Mouse (Mus musculus) heart, adult 9 months (tissue): ENCODE results near the gene Hs6st1.
A peak's percentile ranks its signal among the peaks of the same experiment; 100 is the strongest.

Experiments used
- DNase-seq, 2 experiments: peaks; one replicate each; pipeline ENCODE4 v3.0.0; 2022; ENCODE audit warnings: low spot score in 2 of 2

Gene Hs6st1

DNA sequence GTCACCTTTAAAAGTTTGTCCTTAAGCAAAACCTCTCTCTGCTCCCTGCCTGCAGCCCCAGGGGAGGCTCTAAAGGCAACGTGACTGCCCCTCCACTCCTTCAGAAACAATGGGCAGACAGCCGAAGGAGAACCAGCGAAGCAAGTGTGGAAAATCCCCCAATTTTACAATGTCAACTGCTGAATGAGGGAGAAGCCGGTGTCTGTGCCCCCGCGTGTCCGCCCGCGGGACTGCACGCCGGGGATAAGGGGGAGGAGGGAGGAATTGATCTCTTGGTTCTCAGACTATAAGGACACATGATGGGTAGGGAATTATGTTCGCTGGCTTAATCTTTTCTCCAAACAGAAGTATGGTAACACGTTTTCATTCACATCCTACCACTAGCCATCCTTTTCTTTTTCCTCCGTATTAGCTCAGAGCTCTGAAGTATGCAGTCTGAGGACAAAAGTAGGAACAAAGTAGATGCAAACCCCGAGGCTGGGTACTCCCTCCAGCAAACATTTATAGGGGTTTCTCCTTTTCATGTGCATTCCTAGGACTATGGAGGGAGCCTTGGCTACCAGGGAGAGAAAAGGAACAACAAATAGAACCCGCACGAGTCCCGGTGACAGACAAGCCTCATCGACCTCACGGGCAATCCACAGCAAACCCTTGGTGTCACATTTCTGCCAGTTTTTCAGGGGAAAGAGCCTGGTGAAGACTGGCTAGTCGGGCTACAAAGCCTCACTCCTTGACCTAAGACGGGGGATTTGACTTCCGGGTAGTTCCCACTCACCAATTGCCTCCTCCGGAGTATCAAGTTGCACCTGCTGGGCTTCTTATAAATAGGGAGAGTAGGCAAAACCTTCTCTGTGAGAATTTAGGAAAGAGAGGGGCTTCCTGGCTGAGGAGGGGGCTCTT lies 3.1 kb upstream of the Hs6st1 start:
- peak; percentile 89 to 94 for DNase-seq

DNA sequence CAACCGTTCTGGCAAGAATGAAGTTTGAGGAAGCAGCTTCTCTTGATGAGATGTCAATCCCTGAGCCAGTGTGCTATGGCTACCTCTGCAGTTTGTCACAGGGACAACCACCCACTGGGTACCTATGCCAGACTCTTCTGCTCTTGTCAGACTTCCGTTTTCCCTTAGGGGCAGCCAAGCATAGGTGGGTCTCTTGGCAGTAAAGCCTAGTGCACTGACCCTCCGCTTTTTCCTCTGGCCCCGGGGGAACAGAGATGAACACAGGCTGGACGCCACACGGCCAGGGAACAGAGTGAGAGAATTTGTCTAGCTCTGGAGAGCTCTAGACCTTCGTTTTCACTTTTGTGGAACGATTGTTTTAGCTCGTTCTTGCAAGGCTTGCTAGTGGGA lies 2.4 kb upstream of the Hs6st1 start:
- no peak for DNase-seq

DNA sequence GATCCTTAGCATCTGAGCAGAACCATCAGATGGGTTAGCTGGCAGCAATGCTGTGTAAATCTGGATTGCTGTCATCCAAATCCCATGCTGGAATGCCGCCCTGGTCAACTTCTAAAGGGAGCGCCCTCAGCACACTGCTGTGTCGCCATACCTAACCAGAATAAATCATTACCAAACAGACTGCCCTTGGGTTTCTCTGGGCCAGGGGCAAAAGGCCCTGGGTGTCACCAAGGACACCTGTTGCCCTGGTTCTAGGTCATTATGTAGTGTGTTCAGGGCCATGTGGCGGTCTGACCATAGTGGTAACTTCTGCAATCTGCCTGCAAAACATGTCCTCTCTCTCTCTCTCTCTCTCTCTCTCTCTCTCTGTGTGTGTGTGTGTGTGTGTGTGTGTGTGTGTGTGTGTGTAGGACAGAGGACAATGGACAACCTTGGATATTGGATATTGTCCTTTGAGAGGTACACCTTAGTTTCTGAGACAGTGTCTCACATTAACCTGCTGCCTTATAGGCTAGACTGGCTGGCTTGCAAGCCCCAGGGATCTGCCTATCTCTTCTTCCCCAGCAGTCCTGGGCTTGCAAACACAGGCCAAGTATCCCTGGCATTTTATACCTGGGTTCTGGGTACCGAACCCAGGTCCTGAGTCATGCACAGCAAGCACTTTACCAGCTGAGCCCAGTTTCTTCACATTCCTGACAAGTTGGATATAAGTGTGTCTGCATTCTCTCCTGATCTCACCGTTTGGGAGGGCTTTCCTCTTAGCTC lies 1.8 kb upstream of the Hs6st1 start:
- DNase-seq, result no peak

DNA sequence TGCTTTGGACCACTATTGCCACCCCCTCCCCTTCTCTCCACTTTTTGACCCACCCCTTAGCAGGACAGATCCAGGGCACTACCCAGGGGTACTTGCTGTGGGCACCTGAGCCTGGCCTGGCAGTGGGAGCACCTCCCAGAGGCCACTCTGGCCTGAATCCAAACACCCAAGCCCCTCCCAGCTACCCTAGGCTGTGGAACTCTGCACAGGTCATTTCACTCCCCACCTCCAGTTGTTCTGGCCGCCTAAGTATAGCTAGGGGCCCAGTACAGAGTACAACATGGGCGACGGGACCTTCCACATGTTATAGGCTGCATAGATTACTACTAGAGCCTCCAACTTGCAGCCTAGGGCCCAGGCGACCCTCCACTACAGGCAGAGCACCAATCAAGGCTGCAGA lies 999 bp upstream of the Hs6st1 start:
- no peak for DNase-seq

DNA sequence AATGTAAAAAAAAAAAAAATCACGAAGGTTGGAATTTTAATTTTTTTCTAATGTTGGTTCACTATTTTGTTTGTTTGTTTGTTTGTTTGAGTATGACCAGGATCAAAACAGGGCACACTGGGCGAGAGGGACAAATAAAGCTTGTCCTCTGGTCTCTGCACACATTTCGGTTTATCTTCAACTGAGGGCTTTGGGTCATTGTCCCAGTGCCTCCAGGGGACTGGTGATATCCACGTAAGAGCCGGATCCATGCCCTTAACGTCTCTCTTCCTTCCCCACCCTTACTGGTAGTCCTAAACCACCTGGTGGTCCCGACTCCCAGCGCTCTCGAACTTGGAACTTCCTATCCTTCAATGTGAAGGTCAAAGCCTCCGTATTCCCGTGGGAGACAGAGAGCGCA lies 589 bp upstream of the Hs6st1 start:
- DNase-seq, result no peak

DNA sequence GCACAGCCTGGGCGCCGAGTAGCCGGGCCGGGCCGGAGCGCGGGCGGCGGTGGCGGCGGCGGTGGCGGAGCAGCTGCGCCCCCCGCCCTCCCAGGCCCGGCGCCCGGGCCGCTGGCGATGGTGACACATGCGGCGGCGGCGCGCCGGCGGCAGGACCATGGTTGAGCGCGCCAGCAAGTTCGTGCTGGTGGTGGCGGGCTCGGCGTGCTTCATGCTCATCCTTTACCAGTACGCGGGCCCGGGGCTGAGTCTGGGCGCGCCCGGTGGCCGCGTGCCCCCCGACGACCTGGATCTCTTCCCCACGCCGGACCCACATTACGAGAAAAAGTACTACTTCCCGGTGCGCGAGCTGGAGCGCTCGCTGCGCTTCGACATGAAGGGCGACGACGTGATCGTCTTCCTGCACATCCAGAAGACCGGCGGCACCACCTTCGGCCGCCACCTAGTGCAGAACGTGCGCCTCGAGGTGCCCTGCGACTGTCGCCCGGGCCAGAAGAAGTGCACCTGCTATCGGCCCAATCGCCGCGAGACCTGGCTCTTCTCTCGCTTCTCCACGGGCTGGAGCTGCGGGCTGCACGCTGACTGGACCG lies 426 bp downstream of the Hs6st1 start:
- DNase-seq, result no peak

DNA sequence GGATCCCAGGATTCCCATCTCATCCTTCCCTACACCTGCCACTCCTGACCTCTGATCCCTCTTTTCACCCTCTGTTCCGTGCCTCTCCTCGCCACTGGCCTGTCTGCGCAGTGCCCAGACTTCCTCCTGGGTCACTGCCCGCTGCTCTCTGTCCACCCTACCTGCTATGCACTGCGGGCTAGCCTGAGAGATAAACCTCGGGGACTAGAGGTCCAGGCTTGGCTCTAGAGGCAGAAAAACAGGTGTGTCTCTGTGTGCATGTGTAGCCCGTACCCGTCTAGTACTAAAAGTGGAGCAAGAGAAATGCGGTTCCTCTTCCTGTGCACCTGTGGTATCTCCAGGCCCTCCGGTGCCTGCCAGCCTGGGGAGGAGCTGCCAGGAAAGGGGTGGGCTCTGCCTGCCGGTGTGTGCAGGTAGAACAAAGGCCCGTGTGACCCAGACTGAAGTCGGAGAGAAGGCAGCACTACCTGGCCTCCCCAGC lies 1.1 kb downstream of the Hs6st1 start:
- DNase-seq, result no peak

DNA sequence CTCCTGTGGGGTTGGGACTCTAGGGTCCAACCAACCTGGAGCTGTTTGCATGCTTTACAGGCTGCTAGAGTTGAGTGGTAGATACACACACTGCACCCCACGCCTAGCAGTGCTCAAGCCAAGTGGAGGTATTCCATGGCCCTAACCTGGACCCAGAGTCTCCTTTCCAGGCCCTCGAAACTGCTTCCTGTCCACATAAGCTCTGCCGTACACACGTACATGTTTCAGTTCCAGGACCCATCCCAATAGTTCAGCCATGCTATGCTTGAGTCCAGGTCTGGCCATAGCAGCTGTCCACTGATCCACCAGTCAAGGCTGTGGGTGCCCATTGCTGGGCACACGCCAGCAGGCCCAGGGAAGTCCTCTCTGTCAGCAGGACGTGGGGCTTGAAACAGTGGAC lies 2.0 kb downstream of the Hs6st1 start:
- no peak for DNase-seq

DNA sequence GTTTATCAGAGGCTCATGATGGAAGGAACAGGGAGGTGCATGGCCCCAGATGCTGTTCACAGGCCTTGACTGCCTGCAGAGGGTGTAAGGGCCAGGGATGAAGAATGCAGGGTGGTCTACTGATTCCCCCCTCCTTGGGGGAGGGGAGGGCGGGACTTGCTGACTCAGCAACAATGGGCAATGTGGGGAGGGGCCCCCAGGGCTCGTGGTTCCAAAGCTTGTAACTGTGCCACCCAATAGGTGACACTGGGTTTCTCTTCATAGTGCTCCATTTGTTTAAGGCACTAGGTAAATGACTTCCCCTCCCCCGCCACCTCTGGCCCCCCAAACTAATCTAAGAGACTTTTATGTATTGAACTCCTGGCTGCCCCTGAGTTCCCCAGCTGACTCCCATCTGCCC lies 2.5 kb downstream of the Hs6st1 start:
- DNase-seq, result no peak

DNA sequence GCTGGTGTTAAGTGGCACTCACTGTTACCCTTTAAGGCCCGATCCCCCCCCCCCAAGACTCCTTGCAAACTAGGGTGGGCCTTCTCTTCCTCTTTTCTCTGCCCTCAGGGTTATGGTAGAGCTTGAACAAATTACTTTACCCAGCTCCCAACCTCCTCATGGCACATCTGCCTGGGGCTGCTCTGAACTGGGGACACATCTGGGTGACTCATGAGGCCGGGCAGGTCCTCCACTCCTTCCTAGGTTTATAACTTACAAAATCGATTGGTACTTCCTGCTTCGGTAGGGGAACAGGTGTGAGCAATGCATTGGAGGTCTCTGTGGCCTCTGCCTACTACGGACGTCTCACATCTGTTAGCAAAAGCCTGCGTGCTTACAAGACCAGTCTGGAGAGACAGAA lies 3.0 kb downstream of the Hs6st1 start:
- no peak for DNase-seq

DNA sequence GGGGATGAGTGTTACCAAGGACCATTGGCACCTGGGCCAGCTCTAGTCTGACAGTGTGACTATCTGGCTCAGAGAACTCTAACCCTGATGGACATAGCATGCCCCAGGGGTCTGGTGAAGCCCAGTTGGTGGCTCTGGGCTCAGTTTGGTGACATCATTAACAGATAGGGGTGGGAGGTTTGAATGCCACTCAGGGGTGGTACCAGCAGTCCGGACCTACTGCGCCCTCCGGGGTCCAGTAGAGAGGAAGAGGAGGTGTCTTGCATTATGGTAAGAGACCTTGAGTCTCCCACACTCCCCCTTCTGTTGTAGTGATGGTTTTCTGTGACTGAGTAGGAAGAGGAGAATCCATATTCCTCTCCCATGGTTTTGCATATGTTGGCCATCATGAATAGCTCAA lies 3.4 kb downstream of the Hs6st1 start:
- DNase-seq, result no peak

DNA sequence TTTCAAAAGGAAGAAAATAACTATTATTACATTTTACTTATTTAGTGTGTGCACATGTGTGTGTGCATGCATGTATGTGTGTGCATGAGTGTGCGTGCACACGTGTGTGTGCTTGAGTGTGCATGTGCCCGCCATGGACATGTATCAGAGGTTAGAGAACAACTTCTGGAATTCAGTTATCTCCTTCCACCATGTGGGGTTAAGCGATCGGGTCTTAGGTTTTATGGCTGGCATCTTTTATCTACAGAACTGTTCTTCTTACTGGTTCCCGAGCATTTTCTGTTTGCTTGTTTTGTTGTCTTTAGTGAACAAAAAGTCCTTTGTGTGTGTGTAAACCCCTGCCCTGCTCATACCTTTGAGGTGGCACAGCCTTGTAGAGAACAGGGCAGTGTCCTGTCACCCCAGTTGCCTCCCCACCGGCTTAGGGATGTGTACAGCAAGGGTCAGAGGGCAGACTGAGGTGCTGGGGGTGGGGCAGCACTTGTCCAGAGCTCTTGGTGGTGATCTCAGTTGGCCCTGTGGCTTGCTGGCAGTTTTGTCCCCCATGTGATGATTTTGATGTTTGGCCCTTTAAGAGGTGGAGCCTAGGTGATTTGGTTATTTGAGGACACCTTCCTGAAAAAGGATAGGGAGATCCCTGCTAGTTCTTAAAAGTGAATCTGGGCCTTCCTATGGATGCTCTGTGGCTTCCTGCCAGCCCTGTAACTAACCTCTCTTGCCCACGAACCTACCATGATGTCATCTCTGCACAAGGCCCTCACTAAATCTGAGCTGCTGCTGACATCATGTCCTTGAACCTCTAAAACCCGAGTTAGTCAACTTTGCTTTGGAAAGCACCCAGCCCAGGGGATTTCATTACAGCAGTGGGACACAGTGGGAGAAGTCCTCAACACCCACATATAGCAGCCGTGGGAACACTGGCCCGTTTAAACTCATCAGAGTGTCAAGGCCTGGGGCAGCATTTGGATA lies 4.7 kb downstream of the Hs6st1 start:
- no peak for DNase-seq

DNA sequence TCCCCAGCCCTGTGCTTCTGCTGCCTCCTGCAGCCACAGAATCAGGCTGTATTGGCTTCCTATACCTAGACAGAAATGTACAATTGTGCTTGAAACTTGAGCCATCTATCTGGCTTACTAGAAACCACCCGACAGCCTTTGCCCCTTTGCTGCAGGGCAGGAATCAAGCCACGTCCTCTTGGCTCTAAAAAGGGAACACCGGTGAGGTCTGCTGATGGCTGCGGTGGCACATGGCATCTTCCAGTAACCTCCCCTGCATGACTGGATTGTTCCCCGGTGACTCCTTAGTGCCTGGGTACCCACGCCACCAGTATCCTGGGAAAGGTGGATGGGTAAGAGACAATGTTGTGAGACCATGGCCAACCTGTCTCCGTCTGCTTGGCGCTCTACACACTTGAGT lies 5.4 kb downstream of the Hs6st1 start:
- no peak for DNase-seq

DNA sequence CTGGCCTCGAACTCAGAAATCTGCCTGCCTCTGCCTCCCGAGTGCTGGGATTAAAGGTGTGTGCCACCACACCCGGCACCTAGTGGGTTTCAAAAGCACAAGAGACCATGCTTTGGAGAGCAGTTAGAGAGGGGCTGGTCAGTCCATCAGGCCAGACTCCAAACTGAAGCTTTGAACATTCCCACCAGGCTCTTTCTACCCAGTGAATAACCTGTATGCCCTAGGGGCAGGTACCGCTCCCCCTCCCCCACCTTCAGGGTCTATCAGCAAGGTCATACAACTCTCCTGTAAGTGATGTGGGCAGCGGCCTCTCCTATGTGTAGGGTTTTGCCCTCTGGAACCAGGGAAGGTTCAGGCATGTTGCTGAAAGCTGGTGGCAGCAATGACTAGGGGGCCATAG lies 6.0 kb downstream of the Hs6st1 start:
- DNase-seq, result no peak

DNA sequence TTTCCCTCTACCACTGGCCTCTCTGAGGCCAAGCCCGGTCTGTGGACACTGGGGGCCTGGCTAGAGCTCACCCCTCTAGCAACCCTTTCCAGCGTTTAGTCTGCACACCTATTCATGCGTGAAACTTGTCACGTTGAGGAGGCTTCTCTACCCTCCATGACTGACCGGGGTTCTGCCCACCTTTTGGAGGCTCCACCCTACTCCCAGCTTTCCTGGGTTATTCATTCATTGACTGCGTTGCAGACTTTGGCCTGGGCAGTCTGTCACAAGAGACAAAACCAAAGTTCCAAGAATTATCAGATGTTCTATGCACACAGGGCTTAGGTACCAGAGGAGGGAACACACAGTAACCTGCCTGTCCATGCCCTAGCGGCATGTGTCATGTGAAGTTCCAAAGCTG lies 6.8 kb downstream of the Hs6st1 start:
- no peak for DNase-seq

DNA sequence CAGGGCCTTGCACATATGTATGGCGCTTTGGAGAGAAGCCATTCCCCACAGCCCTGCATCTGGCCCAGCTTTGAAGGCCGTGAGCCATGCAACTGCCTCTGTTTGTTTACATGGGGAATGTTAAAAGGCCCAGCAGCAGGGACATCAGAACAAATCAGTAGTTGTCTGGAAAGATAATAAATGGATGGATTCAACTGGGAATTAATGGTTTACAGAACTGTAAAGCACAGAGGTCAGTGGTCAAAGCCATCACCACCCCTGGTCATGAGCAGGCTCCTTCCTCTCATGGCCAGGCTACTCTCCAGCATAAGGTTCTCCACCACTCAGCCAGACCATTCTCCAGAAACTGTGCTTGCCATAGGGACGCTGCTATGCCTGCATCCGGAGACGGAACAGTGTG lies 7.5 kb downstream of the Hs6st1 start:
- DNase-seq, result no peak

DNA sequence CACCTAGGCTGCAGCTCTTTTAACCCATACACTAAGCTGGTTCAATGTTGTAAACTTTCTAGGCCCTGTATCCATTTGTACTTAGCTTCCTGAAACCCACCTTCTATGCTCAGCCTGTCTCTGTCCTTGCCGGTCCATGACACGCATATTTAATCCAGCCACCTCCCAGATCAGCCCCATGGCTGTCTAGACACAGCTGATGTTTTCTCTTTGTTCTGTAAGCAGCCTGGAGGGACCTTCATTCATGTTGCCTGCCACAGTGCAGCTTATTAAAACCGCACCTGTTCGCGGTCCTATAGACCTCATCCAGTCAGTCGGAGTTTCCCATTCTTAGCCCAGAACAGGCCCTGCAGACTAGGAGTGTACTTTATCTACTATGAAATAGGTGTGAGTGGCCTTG lies 8.9 kb downstream of the Hs6st1 start:
- DNase-seq, result no peak

DNA sequence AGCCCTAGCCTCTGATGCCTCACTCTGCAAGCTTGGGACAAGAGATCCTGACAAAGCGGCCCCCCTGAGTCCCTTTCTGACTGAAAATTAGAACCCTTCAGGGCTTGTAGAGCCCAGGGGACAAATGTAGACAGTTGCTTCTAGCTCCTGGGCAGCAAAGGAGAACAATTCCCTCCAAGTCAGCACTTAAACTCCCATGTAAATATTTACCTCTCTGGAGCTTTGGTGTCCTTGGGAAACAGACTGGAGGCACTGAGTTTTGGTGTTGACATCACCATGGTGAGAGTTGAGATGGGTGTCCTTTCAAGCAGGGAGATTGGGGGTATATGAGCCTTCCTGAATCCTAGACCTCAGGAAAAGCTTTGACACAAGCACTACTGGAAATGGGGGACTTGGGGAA lies 10.1 kb downstream of the Hs6st1 start:
- DNase-seq, result no peak

DNA sequence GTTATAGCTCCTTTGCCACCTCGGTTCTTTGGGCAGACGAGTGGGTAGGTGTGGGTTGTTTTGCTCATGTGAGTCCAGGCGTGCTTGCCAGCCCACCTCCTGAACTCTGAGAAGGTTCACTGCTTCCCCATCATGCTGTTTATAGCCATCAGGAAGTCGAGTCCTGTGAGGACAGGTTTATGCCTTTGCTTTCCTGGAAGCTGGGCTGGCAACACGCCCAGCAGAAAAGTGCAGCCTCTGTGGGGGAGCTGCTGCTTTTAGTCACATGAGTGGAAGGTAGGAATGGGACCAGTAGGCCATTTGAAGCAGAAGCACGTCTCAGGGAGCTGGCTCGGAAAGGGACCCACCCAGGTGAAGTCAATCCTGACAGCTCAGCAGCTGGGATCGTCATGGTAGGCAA lies 11.5 kb downstream of the Hs6st1 start:
- DNase-seq, result peak; percentile 64 to 65

DNA sequence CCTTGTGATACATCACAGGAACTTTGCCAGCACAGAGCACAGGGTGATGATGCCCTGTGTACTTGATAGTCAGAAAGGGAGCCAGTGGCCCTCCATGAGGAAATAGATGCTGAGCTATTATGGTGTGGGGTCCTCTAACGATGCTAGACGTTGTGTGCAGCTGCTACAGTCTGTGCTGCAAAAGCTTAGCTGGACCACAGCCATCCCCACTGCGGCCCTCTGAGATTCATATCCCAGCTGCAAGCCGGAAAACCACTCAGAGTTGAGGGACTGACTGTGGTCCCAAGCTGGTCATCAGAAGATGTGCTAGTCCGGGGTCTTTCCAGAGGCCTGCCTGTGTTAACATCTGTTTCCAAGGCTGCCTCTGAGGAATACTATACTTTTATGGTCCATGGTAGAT lies 12.8 kb downstream of the Hs6st1 start:
- DNase-seq, result no peak

DNA sequence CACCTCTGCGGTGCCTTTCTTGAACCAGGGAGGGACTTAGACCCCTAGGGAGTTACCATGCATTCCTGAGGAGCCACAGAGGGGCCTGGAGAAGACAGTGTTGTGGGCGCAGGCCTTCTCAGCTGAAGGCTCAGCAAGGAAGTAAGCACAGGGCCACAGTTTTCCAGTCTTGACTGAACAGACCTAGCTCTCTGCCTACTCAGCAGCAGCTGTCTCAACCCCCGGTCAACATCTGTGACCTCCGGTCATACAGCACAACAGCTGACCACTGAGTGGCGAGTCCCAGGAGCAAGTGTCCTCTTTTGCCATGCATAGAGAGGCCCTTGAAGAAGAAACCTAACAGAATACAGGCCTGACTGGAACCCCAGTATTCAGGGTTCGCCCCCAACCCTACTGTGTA lies 14.0 kb downstream of the Hs6st1 start:
- DNase-seq, result no peak

DNA sequence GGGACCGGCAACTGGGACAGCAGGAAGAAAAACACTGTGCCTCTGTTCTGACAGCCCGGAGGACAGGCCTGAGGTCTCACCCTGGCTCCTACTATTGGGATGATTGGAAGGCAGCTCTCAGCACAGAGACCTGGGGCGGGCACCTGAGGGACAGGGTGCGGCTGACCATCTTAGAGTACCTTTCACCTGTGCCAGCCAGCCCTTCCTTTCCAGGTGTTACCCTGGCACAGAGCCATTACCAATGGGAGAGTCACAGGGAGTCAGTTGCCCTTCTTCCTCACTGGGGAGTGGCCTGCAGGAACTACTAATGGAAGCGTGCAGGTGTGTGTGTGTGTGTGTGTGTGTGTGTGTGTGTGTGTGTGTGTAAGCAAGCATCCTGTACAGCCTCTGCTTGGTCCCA lies 15.4 kb downstream of the Hs6st1 start:
- no peak for DNase-seq
